Mouse (Mus musculus): ENCODE measurements around the gene Ciz1.

- TF ChIP-seq CTCF (IDR thresholded peaks at IDR 0.05; ENCODE audit: low read depth, low read length) = no peak
- no peak for TF ChIP-seq POLR2AphosphoS5 (IDR thresholded peaks at IDR 0.05; ENCODE audit: insufficient replicate concordance, low read depth, low read length)
- no peak for TF ChIP-seq TAL1 (conservative IDR thresholded peaks at IDR 0.05; ENCODE audit: low read depth, low read length)
Observed at GRCm38 (mm10) chr2:32327200-32327599, 24.9 kb upstream of the Ciz1 start.

All from G1E (cell line).